Mouse (Mus musculus): Measurements from ENCODE around the gene Mdh1. TPM values are rescaled to one million over a fixed set of nuclear protein-coding genes. Genes with fewer than 3 reads are reported as not detected.

The Mdh1 gene
- 436 and 454 TPM in 2 replicates for polyA plus RNA-seq (2014; fragmentation: Nextera tagmentation; extraction: Ambion mirVana)

DNA sequence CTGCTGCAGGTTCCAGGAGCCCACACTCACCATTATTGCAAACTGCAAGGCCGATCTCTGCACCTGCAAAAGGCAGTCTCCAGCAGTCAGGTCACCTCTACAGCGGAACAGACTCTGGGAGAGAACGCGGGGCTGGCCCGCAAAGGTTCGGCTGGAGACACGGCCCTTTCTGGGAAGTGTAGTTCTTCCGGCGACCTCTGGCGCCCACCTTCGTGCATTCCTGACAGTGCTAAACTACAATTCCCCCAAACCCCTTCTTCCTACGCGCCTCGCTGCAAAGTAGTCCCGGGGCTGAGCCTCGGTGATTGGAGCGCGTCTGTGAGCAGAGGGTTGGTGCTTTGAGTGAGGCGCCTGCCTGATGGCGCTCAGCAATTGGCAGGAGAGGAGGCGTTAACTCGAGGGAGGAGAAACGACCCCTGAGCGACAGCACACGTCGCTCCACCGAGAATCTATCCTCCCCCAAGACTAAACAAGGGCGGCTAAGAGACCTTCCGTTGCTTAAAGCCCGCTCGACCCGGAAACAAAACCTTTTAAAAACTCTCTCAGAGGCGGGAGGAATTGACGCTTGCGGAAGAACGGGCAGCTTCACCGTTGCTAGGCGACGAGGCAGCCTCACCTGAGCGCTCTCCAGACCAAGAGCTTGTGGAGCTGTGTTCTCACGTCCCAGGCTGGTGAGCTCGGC lies at the start of gene Mdh1, which contains the start of gene Wdpcp:
Gene Mdh1 (minus strand): TSS at position 668 of the 682 bp plus-strand sequence.
Gene Wdpcp (plus strand): TSS at position 536 of the 682 bp plus-strand sequence.
- Histone ChIP-seq H3K27ac (ENCODE audit: low read depth) (peak within 1 kb of the TSS; percentile 71), H3K4me1 (replicated peaks; ENCODE audit: control insufficient read depth, insufficient read depth, low read length) (peaks cover 19% of the 10 kb centered on the region), H3K4me3 (ENCODE audit: low read depth, low read length) (peak within 1 kb of the TSS; percentile 90), H3K9ac (ENCODE audit: low read length) (peak within 1 kb of the TSS; percentile 69), H3K9me3 (ENCODE audit: control insufficient read depth, low read length) (no peaks in the 10 kb centered on the region), H3K27me3 (replicated peaks; ENCODE audit: control insufficient read depth, insufficient read depth, low read length) (no peaks in the 10 kb centered on the region), H3K36me3 (ENCODE audit: control insufficient read depth, insufficient read depth, low read length) (no peaks in the 10 kb centered on the region), H3K4me2 (ENCODE audit: low read length) (peak within 1 kb of the TSS; percentile 87)
- WGBS = under 1% methylated on average over 42 of the region's 42 CpGs
- peak; percentile 98 for ATAC-seq (replicated peaks; ENCODE audit: low FRiP score, low TSS enrichment, low read depth)
- peak; percentile 92 for DNase-seq (ENCODE audit: low spot score)

DNA sequence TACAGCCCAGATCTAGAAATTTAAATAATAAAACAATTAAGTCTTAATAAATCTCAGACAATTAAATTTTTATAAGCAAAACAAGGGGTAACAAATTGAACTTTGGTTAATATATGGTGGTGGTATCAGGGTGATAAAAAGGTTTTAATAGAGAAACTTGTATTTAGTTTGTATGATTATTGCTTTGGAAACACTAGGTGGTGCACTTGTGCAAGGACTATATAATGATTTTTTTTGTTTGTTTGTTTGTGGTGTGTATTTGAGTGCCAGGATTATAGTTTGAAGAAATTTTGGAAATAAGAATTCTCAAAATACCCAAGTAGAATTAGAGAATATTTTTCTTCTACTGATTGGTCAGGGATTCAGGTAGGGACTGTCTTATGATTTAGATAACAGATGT lies 43.7 kb upstream of the Mdh1 start:
- H3K9ac ChIP-seq (ENCODE audit: low read length) = no peak overlapping the region
- DNase-seq (ENCODE audit: low spot score) (no peak), ATAC-seq (replicated peaks; ENCODE audit: low FRiP score, low TSS enrichment, low read depth) (no peak)
- H3K27ac ChIP-seq (ENCODE audit: low read depth) = no peak overlapping the region
- no peaks in the 10 kb centered on the region for H3K4me1 ChIP-seq (replicated peaks; ENCODE audit: control insufficient read depth, insufficient read depth, low read length)
- no peaks in the 10 kb centered on the region for H3K27me3 ChIP-seq (replicated peaks; ENCODE audit: control insufficient read depth, insufficient read depth, low read length)
- H3K4me3 ChIP-seq (ENCODE audit: low read depth, low read length) = no peak overlapping the region
- H3K9me3 ChIP-seq (ENCODE audit: control insufficient read depth, low read length) = no peaks in the 10 kb centered on the region
- no peaks in the 10 kb centered on the region for H3K36me3 ChIP-seq (ENCODE audit: control insufficient read depth, insufficient read depth, low read length)
- H3K4me2 ChIP-seq (ENCODE audit: low read length) = no peak overlapping the region

DNA sequence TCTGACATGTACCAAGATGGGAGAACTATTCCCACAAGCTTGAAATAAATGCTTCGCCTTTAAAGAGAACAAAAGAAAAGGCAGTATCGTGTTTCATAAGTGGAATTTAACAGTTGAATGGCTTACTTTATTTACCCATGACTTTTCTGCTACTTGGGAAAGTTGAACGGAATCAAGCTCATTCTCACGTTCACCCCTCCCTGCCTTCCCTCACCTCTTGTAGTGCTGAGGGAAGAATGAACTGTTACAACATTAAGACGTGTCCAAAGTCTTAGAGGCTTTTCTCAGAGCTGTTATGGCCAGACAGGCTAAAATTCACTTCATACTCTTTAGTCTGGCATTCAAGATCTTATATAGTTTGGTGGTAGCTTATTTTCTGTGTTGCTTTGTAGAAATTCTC lies 30.3 kb upstream of the Mdh1 start:
- Histone ChIP-seq H3K4me2 (ENCODE audit: low read length) (no peak overlapping the region), H3K36me3 (ENCODE audit: control insufficient read depth, insufficient read depth, low read length) (no peaks in the 10 kb centered on the region), H3K27me3 (replicated peaks; ENCODE audit: control insufficient read depth, insufficient read depth, low read length) (no peaks in the 10 kb centered on the region), H3K4me1 (replicated peaks; ENCODE audit: control insufficient read depth, insufficient read depth, low read length) (no peaks in the 10 kb centered on the region), H3K9me3 (ENCODE audit: control insufficient read depth, low read length) (no peaks in the 10 kb centered on the region), H3K4me3 (ENCODE audit: low read depth, low read length) (no peak overlapping the region), H3K9ac (ENCODE audit: low read length) (no peak overlapping the region), H3K27ac (ENCODE audit: low read depth) (no peak overlapping the region)
- 64% methylated on average over 5 of the region's 5 CpGs for WGBS
- ATAC-seq (replicated peaks; ENCODE audit: low FRiP score, low TSS enrichment, low read depth) = no peak
- DNase-seq (ENCODE audit: low spot score) = no peak

DNA sequence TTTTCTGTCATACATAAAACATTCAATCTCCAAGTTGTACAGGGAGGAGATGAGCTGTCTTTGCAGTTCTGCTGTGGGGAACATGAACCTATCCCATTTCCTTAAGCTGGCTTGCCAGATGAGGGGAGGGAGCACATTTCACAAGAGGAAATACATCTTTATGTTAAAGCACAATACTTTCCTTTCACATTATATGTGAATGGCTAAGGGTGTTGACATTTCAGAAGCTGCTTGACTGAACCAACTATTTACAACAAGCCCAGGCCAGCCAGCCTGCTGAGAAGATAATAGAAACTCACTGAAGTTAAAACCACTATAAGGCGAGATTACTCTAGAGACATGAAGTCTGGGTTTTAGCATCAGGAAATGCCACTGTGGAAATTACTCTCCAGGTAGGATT lies 11.1 kb upstream of the Mdh1 start:
- DNase-seq (ENCODE audit: low spot score) = no peak
- no peaks in the 10 kb centered on the region for H3K27me3 ChIP-seq (replicated peaks; ENCODE audit: control insufficient read depth, insufficient read depth, low read length)
- no peaks in the 10 kb centered on the region for H3K9me3 ChIP-seq (ENCODE audit: control insufficient read depth, low read length)
- H3K9ac ChIP-seq (ENCODE audit: low read length) = no peak overlapping the region
- 54% methylated on average over 1 of the region's 1 CpGs for WGBS
- ATAC-seq (replicated peaks; ENCODE audit: low FRiP score, low TSS enrichment, low read depth) = no peak
- no peak overlapping the region for H3K4me2 ChIP-seq (ENCODE audit: low read length)
- no peaks in the 10 kb centered on the region for H3K36me3 ChIP-seq (ENCODE audit: control insufficient read depth, insufficient read depth, low read length)
- no peak overlapping the region for H3K4me3 ChIP-seq (ENCODE audit: low read depth, low read length)
- no peak overlapping the region for H3K27ac ChIP-seq (ENCODE audit: low read depth)
- no peaks in the 10 kb centered on the region for H3K4me1 ChIP-seq (replicated peaks; ENCODE audit: control insufficient read depth, insufficient read depth, low read length)

DNA sequence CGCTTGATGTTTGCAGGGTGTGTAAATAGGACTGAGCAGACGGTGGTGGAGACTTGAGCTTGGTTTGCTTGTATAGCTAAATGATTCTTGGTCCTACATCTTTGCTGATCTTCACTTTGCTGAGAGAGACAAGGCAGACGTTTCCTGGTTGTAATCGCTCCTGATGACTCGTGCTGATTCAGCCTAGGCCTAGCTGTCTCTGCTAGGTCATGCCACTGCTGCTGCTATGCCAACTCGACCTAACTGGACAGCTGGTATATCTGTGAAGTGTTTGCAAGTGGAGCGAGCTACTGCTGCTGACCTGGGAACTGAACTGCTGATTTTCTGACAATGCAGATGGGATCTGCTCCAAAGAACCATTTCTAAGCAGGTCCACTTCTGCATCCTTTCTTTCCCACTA lies 9.3 kb upstream of the Mdh1 start:
- DNase-seq (ENCODE audit: low spot score) (no peak), ATAC-seq (replicated peaks; ENCODE audit: low FRiP score, low TSS enrichment, low read depth) (no peak)
- Histone ChIP-seq H3K9ac (ENCODE audit: low read length) (no peak overlapping the region), H3K4me2 (ENCODE audit: low read length) (no peak overlapping the region), H3K9me3 (ENCODE audit: control insufficient read depth, low read length) (no peaks in the 10 kb centered on the region), H3K27me3 (replicated peaks; ENCODE audit: control insufficient read depth, insufficient read depth, low read length) (no peaks in the 10 kb centered on the region), H3K36me3 (ENCODE audit: control insufficient read depth, insufficient read depth, low read length) (no peaks in the 10 kb centered on the region), H3K4me1 (replicated peaks; ENCODE audit: control insufficient read depth, insufficient read depth, low read length) (no peaks in the 10 kb centered on the region), H3K27ac (ENCODE audit: low read depth) (no peak overlapping the region), H3K4me3 (ENCODE audit: low read depth, low read length) (no peak overlapping the region)
- WGBS = 65% methylated on average over 7 of the region's 7 CpGs

DNA sequence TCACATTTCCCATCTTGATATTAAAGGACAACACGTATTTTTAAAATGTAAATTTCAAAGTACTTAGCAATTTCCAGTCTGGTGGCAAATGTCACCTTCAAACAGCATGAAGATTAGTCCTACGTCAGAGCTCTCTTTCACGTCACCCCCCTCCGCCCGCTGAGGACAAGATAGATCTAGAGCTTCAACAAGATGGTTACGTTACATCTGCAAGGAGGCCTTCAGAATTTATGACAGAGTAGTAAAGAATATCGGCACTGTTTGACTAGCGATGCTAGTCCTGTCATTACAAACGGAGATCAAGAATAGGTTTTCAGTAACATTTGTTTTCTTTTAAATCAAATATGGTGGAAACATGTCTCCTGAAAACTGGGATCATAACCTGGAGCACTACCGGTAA lies 1.2 kb downstream of the Mdh1 start:
- H3K27ac ChIP-seq (ENCODE audit: low read depth) = peak overlapping the region; percentile 71
- peaks cover 5% of the 10 kb centered on the region for H3K36me3 ChIP-seq (ENCODE audit: control insufficient read depth, insufficient read depth, low read length)
- H3K9me3 ChIP-seq (ENCODE audit: control insufficient read depth, low read length) = no peaks in the 10 kb centered on the region
- 6% methylated on average over 10 of the region's 10 CpGs for WGBS
- peak overlapping the region; percentile 90 for H3K4me3 ChIP-seq (ENCODE audit: low read depth, low read length)
- no peak for DNase-seq (ENCODE audit: low spot score)
- no peak for ATAC-seq (replicated peaks; ENCODE audit: low FRiP score, low TSS enrichment, low read depth)
- H3K4me1 ChIP-seq (replicated peaks; ENCODE audit: control insufficient read depth, insufficient read depth, low read length) = peaks cover 19% of the 10 kb centered on the region
- no peaks in the 10 kb centered on the region for H3K27me3 ChIP-seq (replicated peaks; ENCODE audit: control insufficient read depth, insufficient read depth, low read length)
- peak overlapping the region; percentile 87 for H3K4me2 ChIP-seq (ENCODE audit: low read length)
- H3K9ac ChIP-seq (ENCODE audit: low read length) = peak overlapping the region; percentile 69

DNA sequence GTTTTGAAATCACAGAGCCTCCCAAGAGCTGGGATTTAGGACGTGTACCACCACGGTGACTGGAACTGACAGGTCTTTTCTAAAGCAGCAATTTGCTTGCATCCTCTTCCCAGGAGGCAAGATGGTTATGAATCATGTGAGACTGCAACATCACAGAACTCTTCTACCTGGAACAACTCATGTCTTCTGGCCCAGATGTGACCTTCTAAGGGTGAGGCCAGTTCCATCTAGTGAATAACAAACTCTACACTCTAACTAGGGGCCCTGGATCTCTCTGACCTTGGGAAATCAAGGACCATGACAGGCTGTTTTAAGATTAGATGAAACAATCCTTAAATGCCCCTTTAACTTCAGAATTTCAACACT lies 2.1 kb downstream of the Mdh1 start:
- Histone ChIP-seq H3K27ac (ENCODE audit: low read depth) (no peak overlapping the region), H3K4me2 (ENCODE audit: low read length) (peak overlapping the region; percentile 87; the same call in 1 of the 2 replicates), H3K27me3 (replicated peaks; ENCODE audit: control insufficient read depth, insufficient read depth, low read length) (no peaks in the 10 kb centered on the region), H3K4me3 (ENCODE audit: low read depth, low read length) (no peak overlapping the region), H3K9me3 (ENCODE audit: control insufficient read depth, low read length) (no peaks in the 10 kb centered on the region), H3K9ac (ENCODE audit: low read length) (peak overlapping the region; percentile 20; the same call in 1 of the 2 replicates), H3K4me1 (replicated peaks; ENCODE audit: control insufficient read depth, insufficient read depth, low read length) (peaks cover 19% of the 10 kb centered on the region), H3K36me3 (ENCODE audit: control insufficient read depth, insufficient read depth, low read length) (peaks cover 14% of the 10 kb centered on the region)
- WGBS = 74% methylated on average over 2 of the region's 2 CpGs
- no peak for ATAC-seq (replicated peaks; ENCODE audit: low FRiP score, low TSS enrichment, low read depth)
- DNase-seq (ENCODE audit: low spot score) = no peak

DNA sequence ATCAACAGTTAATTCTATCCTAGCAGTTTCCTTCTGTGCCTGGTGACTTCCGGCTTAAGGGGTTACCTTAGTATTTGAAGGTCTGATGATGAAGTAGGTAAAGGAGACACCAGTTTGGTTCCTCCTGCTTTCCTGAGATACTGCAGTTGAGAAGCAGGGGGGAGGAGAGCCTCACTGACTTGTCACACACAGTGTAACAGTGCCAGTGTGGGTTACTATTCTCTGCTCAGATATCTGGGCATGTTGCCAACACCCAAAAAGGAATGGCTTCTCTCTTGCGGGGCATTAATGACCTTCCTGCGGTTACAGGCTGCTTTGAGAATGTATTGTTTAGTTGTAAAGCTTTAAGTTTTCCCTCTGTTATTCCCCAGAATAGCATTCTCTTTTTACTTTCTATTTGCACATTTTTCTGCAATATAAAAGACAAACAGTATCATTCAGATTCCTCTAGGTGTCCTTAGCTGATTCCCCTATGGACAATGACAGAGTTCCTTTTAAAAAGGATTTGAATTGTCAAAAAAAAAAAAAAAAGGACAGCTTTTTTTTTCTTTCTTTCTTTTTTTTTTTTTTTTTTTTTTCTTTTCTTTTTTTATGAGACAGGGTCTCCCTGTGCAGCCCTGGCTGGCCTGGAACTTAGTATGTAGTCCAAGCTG lies 2.6 kb downstream of the Mdh1 start:
- H3K4me2 ChIP-seq (ENCODE audit: low read length) = peak overlapping the region; percentile 87; the same call in 1 of the 2 replicates
- peaks cover 19% of the 10 kb centered on the region for H3K4me1 ChIP-seq (replicated peaks; ENCODE audit: control insufficient read depth, insufficient read depth, low read length)
- H3K27me3 ChIP-seq (replicated peaks; ENCODE audit: control insufficient read depth, insufficient read depth, low read length) = no peaks in the 10 kb centered on the region
- 39% methylated on average over 3 of the region's 3 CpGs for WGBS
- H3K4me3 ChIP-seq (ENCODE audit: low read depth, low read length) = no peak overlapping the region
- no peak overlapping the region for H3K9ac ChIP-seq (ENCODE audit: low read length)
- no peak overlapping the region for H3K27ac ChIP-seq (ENCODE audit: low read depth)
- H3K36me3 ChIP-seq (ENCODE audit: control insufficient read depth, insufficient read depth, low read length) = peaks cover 19% of the 10 kb centered on the region
- ATAC-seq (replicated peaks; ENCODE audit: low FRiP score, low TSS enrichment, low read depth) (no peak), DNase-seq (ENCODE audit: low spot score) (no peak)
- H3K9me3 ChIP-seq (ENCODE audit: control insufficient read depth, low read length) = no peaks in the 10 kb centered on the region

DNA sequence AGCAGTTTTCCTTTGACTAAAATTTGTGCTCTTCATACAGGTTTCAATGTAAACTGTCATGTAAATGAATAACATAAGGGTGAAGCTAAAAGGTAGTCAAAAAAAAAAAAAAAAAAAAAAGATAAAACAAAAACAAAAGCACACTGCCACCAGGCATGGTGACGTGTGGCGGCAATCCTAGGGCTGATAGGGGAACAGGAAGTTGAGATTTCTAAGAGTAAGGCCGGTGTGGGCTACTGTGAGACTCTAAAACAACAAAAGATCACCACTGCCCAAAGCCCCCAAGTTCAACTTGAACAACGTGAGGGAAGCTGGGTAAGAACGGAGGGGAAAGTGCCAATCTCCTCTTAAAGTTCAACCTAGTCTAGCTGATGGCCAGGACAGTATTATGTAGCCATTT lies 3.2 kb downstream of the Mdh1 start:
- H3K27me3 ChIP-seq (replicated peaks; ENCODE audit: control insufficient read depth, insufficient read depth, low read length) = no peaks in the 10 kb centered on the region
- WGBS = 73% methylated on average over 5 of the region's 5 CpGs
- no peaks in the 10 kb centered on the region for H3K9me3 ChIP-seq (ENCODE audit: control insufficient read depth, low read length)
- peaks cover 19% of the 10 kb centered on the region for H3K4me1 ChIP-seq (replicated peaks; ENCODE audit: control insufficient read depth, insufficient read depth, low read length)
- H3K4me2 ChIP-seq (ENCODE audit: low read length) = no peak overlapping the region
- H3K4me3 ChIP-seq (ENCODE audit: low read depth, low read length) = no peak overlapping the region
- DNase-seq (ENCODE audit: low spot score) (no peak), ATAC-seq (replicated peaks; ENCODE audit: low FRiP score, low TSS enrichment, low read depth) (no peak)
- no peak overlapping the region for H3K27ac ChIP-seq (ENCODE audit: low read depth)
- peaks cover 21% of the 10 kb centered on the region for H3K36me3 ChIP-seq (ENCODE audit: control insufficient read depth, insufficient read depth, low read length)
- no peak overlapping the region for H3K9ac ChIP-seq (ENCODE audit: low read length)

Measured in intestine, embryonic 14.5 days (tissue).